Mouse (Mus musculus): ENCODE measurements around the gene Vamp3. TPM values are rescaled to one million over a fixed set of nuclear protein-coding genes. Genes with fewer than 3 reads are reported as not detected.

The Vamp3 gene
- polyA plus RNA-seq (2017; shearing (Covaris generic)) = 65.8 TPM

DNA sequence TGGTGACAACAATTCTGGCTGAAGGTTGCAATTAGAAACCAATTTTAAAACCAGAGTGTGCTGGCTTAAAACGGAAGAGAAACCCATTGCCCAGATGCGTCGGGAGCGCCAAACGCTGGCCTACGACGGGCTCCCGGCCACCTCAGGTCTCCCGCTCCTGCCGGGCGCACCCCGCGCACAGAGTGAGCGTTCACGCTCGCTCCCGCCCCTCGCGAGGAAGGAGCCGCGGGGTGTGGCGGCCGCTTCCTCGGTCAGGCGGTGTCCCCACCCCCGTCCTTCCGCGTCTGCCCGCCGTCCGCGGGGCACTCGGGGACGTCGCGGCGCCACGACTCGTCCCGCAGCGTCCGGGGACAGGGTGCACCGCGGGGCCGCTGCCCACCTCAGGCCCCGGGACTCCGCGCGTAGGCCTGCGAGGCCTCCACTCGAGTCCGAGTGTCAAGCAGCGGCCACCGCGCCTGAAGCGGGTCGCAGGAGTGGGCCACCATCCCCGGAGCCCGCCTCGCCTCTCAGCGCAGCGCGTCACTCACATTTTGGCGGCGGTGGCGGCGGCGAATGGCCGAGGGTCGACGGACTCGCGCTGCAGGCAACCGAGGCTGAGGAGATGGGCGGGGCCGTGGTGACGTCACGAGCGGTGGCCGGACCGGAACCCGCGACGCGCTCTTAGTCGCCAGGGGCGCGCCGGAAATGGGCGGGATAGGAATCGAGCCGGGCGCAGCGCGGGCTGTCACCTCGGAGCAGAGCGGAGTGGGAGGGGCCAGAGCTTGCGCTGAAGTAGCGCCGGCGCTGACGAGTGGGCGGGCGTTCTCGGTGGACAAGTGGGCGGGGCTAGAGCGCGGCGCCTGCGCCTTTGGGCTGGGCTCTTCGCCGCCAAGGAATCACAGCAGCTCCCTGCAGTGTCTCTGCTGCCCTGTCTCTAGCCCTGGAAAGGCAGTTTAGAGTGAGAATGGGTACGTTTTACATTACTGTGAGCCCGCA is at the start of gene Vamp3:
Gene Vamp3, minus strand, starts transcription at position 617 of the 975 bp plus-strand sequence.

DNA sequence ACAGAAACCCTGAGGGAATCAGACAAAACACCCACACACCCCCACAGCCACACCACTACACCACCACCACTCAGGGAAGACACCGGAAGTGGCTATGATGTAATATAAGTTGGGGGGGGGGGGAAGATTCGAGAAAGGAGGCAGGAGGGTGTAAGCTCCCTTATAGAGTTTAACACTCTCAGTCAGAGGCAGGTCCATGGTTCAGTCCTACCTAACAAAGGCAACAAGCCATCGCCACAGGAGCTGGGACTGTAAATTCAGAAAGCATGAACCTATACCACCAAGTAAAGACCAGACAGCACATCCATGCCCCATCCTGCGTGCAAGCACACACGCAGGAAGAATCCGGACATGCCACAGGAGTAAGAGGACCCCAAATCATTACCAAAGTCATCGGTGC is 31.5 kb upstream of the Vamp3 start, which contains the start of gene Gm13090:
Gene Gm13090, plus strand, starts transcription at position 301 of the 400 bp plus-strand sequence.

DNA sequence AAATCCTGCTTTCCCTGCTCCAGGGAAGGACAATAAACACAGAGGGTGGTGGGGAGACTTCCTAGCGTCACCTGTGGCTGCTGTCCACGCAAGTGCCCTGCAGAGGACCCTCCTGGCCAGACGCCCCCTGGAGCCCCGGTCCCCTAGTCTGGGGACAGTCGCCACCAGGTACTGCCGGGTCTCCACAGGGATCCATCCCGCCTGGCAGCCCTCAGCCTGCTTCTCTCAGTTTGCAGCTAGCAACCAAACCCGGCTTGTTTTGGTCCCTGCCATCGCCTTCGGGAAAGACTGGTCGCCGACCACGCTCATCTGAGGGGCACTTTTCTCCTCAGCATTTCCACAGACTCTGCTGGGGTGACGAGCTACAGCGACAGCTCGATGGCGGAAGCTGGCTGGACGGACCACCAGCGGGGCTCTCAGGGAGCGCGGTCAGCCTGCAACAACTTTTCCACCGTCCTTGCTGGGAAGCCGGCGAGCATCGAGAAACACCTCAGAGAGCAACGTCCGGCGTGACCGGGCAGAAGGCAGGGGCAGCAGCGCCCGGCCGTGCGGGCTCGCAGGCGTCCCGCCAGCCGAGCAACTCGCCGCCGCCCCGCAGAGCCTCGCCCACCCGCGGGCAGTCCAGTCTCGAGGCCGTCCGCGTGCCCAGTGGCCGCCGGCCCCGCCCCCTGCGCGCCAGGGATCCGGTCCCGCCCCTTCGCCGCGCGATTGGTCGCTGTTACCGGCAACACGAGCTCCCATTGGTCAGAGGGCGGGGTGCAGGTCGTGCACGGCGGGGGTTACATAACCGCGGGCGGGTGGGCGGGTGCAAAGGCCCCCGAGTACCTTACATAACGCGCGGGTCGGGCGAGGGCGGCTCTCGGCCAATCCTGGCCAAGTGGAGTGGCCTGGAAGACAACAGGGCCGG is 13.5 kb downstream of the Vamp3 start, which contains the start of gene Per3:
Gene Per3, minus strand, starts transcription at position 629 of the 907 bp plus-strand sequence.

Other genes starting within 250 kb of the Vamp3 start
- 2.0 TPM for gene Errfi1, start 204.0 kb downstream of the Vamp3 start, polyA plus RNA-seq (2017; shearing (Covaris generic))
- 461 TPM for gene Park7, start 143.5 kb downstream of the Vamp3 start, polyA plus RNA-seq (2017; shearing (Covaris generic))
- gene Tnfrsf9, start 143.4 kb downstream of the Vamp3 start, polyA plus RNA-seq (2017; shearing (Covaris generic)) = 284 TPM
- not detected for gene Uts2, start 60.9 kb downstream of the Vamp3 start, polyA plus RNA-seq (2017; shearing (Covaris generic))
- 0.96 TPM for gene Per3, start 13.3 kb downstream of the Vamp3 start, polyA plus RNA-seq (2017; shearing (Covaris generic))
- gene Gm13090, start 31.6 kb upstream of the Vamp3 start, polyA plus RNA-seq (2017; shearing (Covaris generic)) = not detected